Comparison of ENCODE assay signal across 8 mouse cellular contexts in the genomic region with DNA sequence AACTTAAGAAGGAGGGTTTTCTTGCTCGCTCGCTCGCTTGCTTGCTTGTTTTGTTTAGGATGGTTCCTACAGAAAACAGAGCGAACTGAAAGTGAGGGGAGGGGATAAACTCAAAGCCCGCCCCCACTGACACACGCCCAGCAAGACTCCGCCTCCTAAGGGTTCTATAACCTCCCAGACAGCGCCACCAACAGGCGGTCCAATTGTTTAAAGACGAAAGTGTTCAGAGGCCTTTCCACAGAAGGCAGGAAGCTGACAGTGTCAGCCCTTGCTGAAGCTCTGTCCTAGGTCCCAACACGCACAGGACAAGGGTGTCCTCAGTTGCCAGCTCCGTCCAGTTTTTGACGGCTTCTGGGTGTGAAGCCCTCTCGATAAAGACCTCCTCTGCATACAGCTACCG. TPM values are rescaled to one million over a fixed set of nuclear protein-coding genes. Genes with fewer than 3 reads are reported as not detected.
DNase-seq lines count a peak whose midpoint lies in the region; ATAC-seq and TF ChIP-seq lines count a peak whose summit lies in the region.

No protein-coding gene starts in this region.

- WGBS in cerebellum, adult 2 months: 43% methylated on average over 15 of the region's 15 CpGs
- WGBS in hindbrain, postnatal 0 days: 30% methylated on average over 15 of the region's 15 CpGs

- no peak for ATAC-seq in hindbrain, postnatal 0 days
- ATAC-seq in megakaryocyte progenitor cell, adult 5-6 weeks (replicated peaks; ENCODE audit: poor library complexity): peak; percentile 100

- TF ChIP-seq CTCF in cerebellum, adult 2 months (IDR thresholded peaks at IDR 0.05; ENCODE audit: borderline replicate concordance, insufficient read depth, low read depth, low read length): 0 out of 2 replicates have a peak, but pooled peaks have one; percentile 5
- peak; percentile 59 for TF ChIP-seq CTCF in hindbrain, postnatal 0 days (IDR thresholded peaks at IDR 0.05; ENCODE audit: low read depth)

- H3K4me1 ChIP-seq in cerebellum, adult 2 months (ENCODE audit: control insufficient read depth, insufficient read depth, low read length): no peaks in the 10 kb centered on the region
- no peaks in the 10 kb centered on the region for H3K4me1 ChIP-seq in hindbrain, postnatal 0 days (ENCODE audit: insufficient read depth, low read length)

- H3K4me3 ChIP-seq in cerebellum, adult 2 months (replicated peaks; ENCODE audit: insufficient read depth, low read depth, low read length): no peak overlapping the region
- no peak overlapping the region for H3K4me3 ChIP-seq in hindbrain, postnatal 0 days (ENCODE audit: low read length)

- no peaks in the 10 kb centered on the region for H3K9me3 ChIP-seq in hindbrain, postnatal 0 days (ENCODE audit: low read length)

- intact Hi-C loops in left cerebral cortex, postnatal 14 days (cut with DNase I): no loop called here

- no peak for DNase-seq in cerebellum, adult 2 months
- no peak for DNase-seq in cerebellum, adult 11-12 months
- DNase-seq in adrenal gland, postnatal 36 days: peak; percentile 80 to 84
- DNase-seq in frontal cortex, postnatal 10 days (ENCODE audit: low spot score in 2 of 2): peak; percentile 25 to 58
- DNase-seq in hindbrain, postnatal 0 days (ENCODE audit: low spot score): peak; percentile 68
- peak; percentile 60 to 68 for DNase-seq in left cerebral cortex, postnatal 14 days (ENCODE audit: low spot score in 2 of 2)
- DNase-seq in spleen, postnatal 10 days (ENCODE audit: low spot score in 2 of 2): peak; percentile 64 to 92

- H3K9ac ChIP-seq in hindbrain, postnatal 0 days (replicated peaks; ENCODE audit: low read length): no peak overlapping the region

- peak overlapping the region; percentile 33; the same call in 1 of the 2 replicates for H3K4me2 ChIP-seq in hindbrain, postnatal 0 days (ENCODE audit: low read depth, low read length)

- no peak overlapping the region for H3K27ac ChIP-seq in cerebellum, adult 2 months (ENCODE audit: insufficient read depth, low read length)
- H3K27ac ChIP-seq in hindbrain, postnatal 0 days: no peak overlapping the region

- TF ChIP-seq POLR2A in cerebellum, adult 2 months (IDR thresholded peaks at IDR 0.05; ENCODE audit: borderline replicate concordance, insufficient read depth, low read length): no peak

- H3K27me3 ChIP-seq in cerebellum, adult 2 months (ENCODE audit: control insufficient read depth, insufficient read depth, low read length): no peaks in the 10 kb centered on the region
- H3K27me3 ChIP-seq in hindbrain, postnatal 0 days (ENCODE audit: insufficient read depth, low read length): no peaks in the 10 kb centered on the region

- no peaks in the 10 kb centered on the region for H3K36me3 ChIP-seq in hindbrain, postnatal 0 days (ENCODE audit: insufficient read depth, low read length)

RNA-seq across cellular contexts. Expression of gene Rnf186, which starts 23.2 kb away (rescaled TPM):
- polyA plus RNA-seq in cerebellum, adult 2 months (2012; rRNA removed): not detected in 2 replicates
- total RNA-seq in adrenal gland, postnatal 36 days (2021): not detected
- total RNA-seq in hindbrain, postnatal 0 days (2014; rRNA removed): not detected in 2 replicates
- polyA plus RNA-seq in hindbrain, postnatal 0 days (2015; fragmentation: Nextera tagmentation; extraction: Ambion mirVana): not detected in 2 replicates
- not detected for total RNA-seq in left cerebral cortex, postnatal 14 days (2021)
- not detected in 2 replicates for total RNA-seq in megakaryocyte progenitor cell, adult 5-6 weeks (2015)
- total RNA-seq in megakaryocyte progenitor cell, adult 5-6 weeks (2017): not detected in 2 replicates

RNA-seq across cellular contexts. Expression of gene Tmco4, which starts 29.0 kb away (rescaled TPM):
- polyA plus RNA-seq in cerebellum, adult 2 months (2012; rRNA removed): 2.4 and 2.5 TPM in 2 replicates
- 10 to 100 TPM; 11.3 to 18.1 TPM for total RNA-seq in adrenal gland, postnatal 36 days (2021)
- total RNA-seq in hindbrain, postnatal 0 days (2014; rRNA removed): 2.8 and 4.0 TPM in 2 replicates
- polyA plus RNA-seq in hindbrain, postnatal 0 days (2015; fragmentation: Nextera tagmentation; extraction: Ambion mirVana): 1.5 and 2.0 TPM in 2 replicates
- 1 to 10 TPM; 1.1 to 1.8 TPM for total RNA-seq in left cerebral cortex, postnatal 14 days (2021)
- total RNA-seq in megakaryocyte progenitor cell, adult 5-6 weeks (2015): 8.3 and 9.5 TPM in 2 replicates
- 19.6 and 26.9 TPM in 2 replicates for total RNA-seq in megakaryocyte progenitor cell, adult 5-6 weeks (2017)

RNA-seq across cellular contexts. Expression of gene Otud3, which starts 30.0 kb away (rescaled TPM):
- polyA plus RNA-seq in cerebellum, adult 2 months (2012; rRNA removed): 8.3 and 9.0 TPM in 2 replicates
- 10 to 100 TPM; 10.2 to 14.4 TPM for total RNA-seq in adrenal gland, postnatal 36 days (2021)
- 4.6 and 6.8 TPM in 2 replicates for total RNA-seq in hindbrain, postnatal 0 days (2014; rRNA removed)
- polyA plus RNA-seq in hindbrain, postnatal 0 days (2015; fragmentation: Nextera tagmentation; extraction: Ambion mirVana): 3.8 and 3.9 TPM in 2 replicates
- 10 to 100 TPM; 16.9 to 19.8 TPM for total RNA-seq in left cerebral cortex, postnatal 14 days (2021)
- 1.9 and 3.9 TPM in 2 replicates for total RNA-seq in megakaryocyte progenitor cell, adult 5-6 weeks (2015)
- total RNA-seq in megakaryocyte progenitor cell, adult 5-6 weeks (2017): 8.6 and 8.9 TPM in 2 replicates

Comparison
In these comparisons a context has a peak if more than half of its experiments do, and no peak if none do; other contexts are left out.
1. DNase-seq: peak in adrenal gland, postnatal 36 days (2 of 2), frontal cortex, postnatal 10 days (2 of 2), hindbrain, postnatal 0 days (single experiment), left cerebral cortex, postnatal 14 days (2 of 2) and spleen, postnatal 10 days (2 of 2); none in cerebellum, adult 2 months (0 of 2) and cerebellum, adult 11-12 months (single experiment).